Mouse (Mus musculus): Measurements from ENCODE around the gene Unc5a. TPM values are rescaled to one million over a fixed set of nuclear protein-coding genes. Genes with fewer than 3 reads are reported as not detected.

The Unc5a gene
- total and polyA plus RNA-seq, 3 experiments: 0.02 TPM; not detected in 2

GRCm38 (mm10) chr13:55011981-55012478, 62.8 kb downstream of the Unc5a start:
- Histone ChIP-seq H3K9me3 (replicated peaks) (no peaks in the 10 kb centered on the region), H3K4me3 (ENCODE audit: low read depth, low read length) (no peak overlapping the region), H3K27me3 (ENCODE audit: insufficient read depth, low read length) (peaks cover 10% of the 10 kb centered on the region), H3K36me3 (replicated peaks) (no peaks in the 10 kb centered on the region), H3K4me1 (ENCODE audit: insufficient read depth, low read depth, low read length) (no peaks in the 10 kb centered on the region)
- ATAC-seq (ENCODE audit: extremely low read depth, insufficient number of reproducible peaks, low FRiP score, poor library complexity, severe bottlenecking) (no peak), DNase-seq (ENCODE audit: low spot score) (no peak)
- TF ChIP-seq GATA1 (IDR thresholded peaks at IDR 0.05; ENCODE audit: borderline replicate concordance, low read length): no peak
- no peak for TF ChIP-seq GATA2 (IDR thresholded peaks at IDR 0.05; ENCODE audit: borderline replicate concordance, low read depth, low read length)
- no peak for TF ChIP-seq TAL1 (conservative IDR thresholded peaks at IDR 0.05; ENCODE audit: low read depth, low read length)
- no peak for TF ChIP-seq CTCF (IDR thresholded peaks at IDR 0.05; ENCODE audit: low read depth, low read length)
- no peak for TF ChIP-seq POLR2AphosphoS5 (IDR thresholded peaks at IDR 0.05; ENCODE audit: insufficient replicate concordance, low read depth, low read length)

GRCm38 (mm10) chr13:55013702-55014344, 64.6 kb downstream of the Unc5a start:
- H3K36me3 ChIP-seq (replicated peaks): no peaks in the 10 kb centered on the region
- no peak for DNase-seq (ENCODE audit: low spot score)
- TF ChIP-seq GATA1 (IDR thresholded peaks at IDR 0.05; ENCODE audit: borderline replicate concordance, low read length) (no peak), GATA2 (IDR thresholded peaks at IDR 0.05; ENCODE audit: borderline replicate concordance, low read depth, low read length) (no peak), POLR2AphosphoS5 (IDR thresholded peaks at IDR 0.05; ENCODE audit: insufficient replicate concordance, low read depth, low read length) (no peak), TAL1 (conservative IDR thresholded peaks at IDR 0.05; ENCODE audit: low read depth, low read length) (no peak), CTCF (IDR thresholded peaks at IDR 0.05; ENCODE audit: low read depth, low read length) (no peak)
- no peak overlapping the region for H3K4me3 ChIP-seq (ENCODE audit: low read depth, low read length)
- ATAC-seq (ENCODE audit: extremely low read depth, insufficient number of reproducible peaks, low FRiP score, poor library complexity, severe bottlenecking): no peak
- peaks cover 10% of the 10 kb centered on the region for H3K27me3 ChIP-seq (ENCODE audit: insufficient read depth, low read length)
- H3K9me3 ChIP-seq (replicated peaks): no peaks in the 10 kb centered on the region
- no peaks in the 10 kb centered on the region for H3K4me1 ChIP-seq (ENCODE audit: insufficient read depth, low read depth, low read length)

- H3K27me3 ChIP-seq (ENCODE audit: insufficient read depth, low read length): peaks cover 10% of the 10 kb centered on the region
- no peaks in the 10 kb centered on the region for H3K36me3 ChIP-seq (replicated peaks)
- H3K9me3 ChIP-seq (replicated peaks): no peaks in the 10 kb centered on the region
- H3K4me1 ChIP-seq (ENCODE audit: insufficient read depth, low read depth, low read length): no peaks in the 10 kb centered on the region
- H3K4me3 ChIP-seq (ENCODE audit: low read depth, low read length): no peak overlapping the region
- DNase-seq (ENCODE audit: low spot score) (no peak), ATAC-seq (ENCODE audit: extremely low read depth, insufficient number of reproducible peaks, low FRiP score, poor library complexity, severe bottlenecking) (no peak)
- no peak for TF ChIP-seq GATA2 (IDR thresholded peaks at IDR 0.05; ENCODE audit: borderline replicate concordance, low read depth, low read length)
- TF ChIP-seq POLR2AphosphoS5 (IDR thresholded peaks at IDR 0.05; ENCODE audit: insufficient replicate concordance, low read depth, low read length): no peak
- TF ChIP-seq CTCF (IDR thresholded peaks at IDR 0.05; ENCODE audit: low read depth, low read length): no peak
- no peak for TF ChIP-seq GATA1 (IDR thresholded peaks at IDR 0.05; ENCODE audit: borderline replicate concordance, low read length)
- no peak for TF ChIP-seq TAL1 (conservative IDR thresholded peaks at IDR 0.05; ENCODE audit: low read depth, low read length)
These were observed 65.2 kb downstream of the Unc5a start for GRCm38 (mm10) chr13:55014451-55014850.

GRCm38 (mm10) chr13:55017154-55017897, 68.1 kb downstream of the Unc5a start:
- no peak for TF ChIP-seq GATA2 (IDR thresholded peaks at IDR 0.05; ENCODE audit: borderline replicate concordance, low read depth, low read length)
- no peak for TF ChIP-seq GATA1 (IDR thresholded peaks at IDR 0.05; ENCODE audit: borderline replicate concordance, low read length)
- TF ChIP-seq TAL1 (conservative IDR thresholded peaks at IDR 0.05; ENCODE audit: low read depth, low read length): no peak
- TF ChIP-seq POLR2AphosphoS5 (IDR thresholded peaks at IDR 0.05; ENCODE audit: insufficient replicate concordance, low read depth, low read length): no peak
- no peak for TF ChIP-seq CTCF (IDR thresholded peaks at IDR 0.05; ENCODE audit: low read depth, low read length)
- Histone ChIP-seq H3K4me3 (ENCODE audit: low read depth, low read length) (no peak overlapping the region), H3K9me3 (replicated peaks) (no peaks in the 10 kb centered on the region), H3K4me1 (ENCODE audit: insufficient read depth, low read depth, low read length) (no peaks in the 10 kb centered on the region), H3K27me3 (ENCODE audit: insufficient read depth, low read length) (peaks cover 12% of the 10 kb centered on the region), H3K36me3 (replicated peaks) (no peaks in the 10 kb centered on the region)
- DNase-seq (ENCODE audit: low spot score) (no peak), ATAC-seq (ENCODE audit: extremely low read depth, insufficient number of reproducible peaks, low FRiP score, poor library complexity, severe bottlenecking) (no peak)

- TF ChIP-seq CTCF (IDR thresholded peaks at IDR 0.05; ENCODE audit: low read depth, low read length): no peak
- Histone ChIP-seq H3K9me3 (replicated peaks) (no peaks in the 10 kb centered on the region), H3K36me3 (replicated peaks) (no peaks in the 10 kb centered on the region), H3K27me3 (ENCODE audit: insufficient read depth, low read length) (peaks cover 12% of the 10 kb centered on the region), H3K4me1 (ENCODE audit: insufficient read depth, low read depth, low read length) (0 out of 2 replicates have a peak, but pooled peaks cover 6% of the 10 kb centered on the region), H3K4me3 (ENCODE audit: low read depth, low read length) (no peak overlapping the region)
- ATAC-seq (ENCODE audit: extremely low read depth, insufficient number of reproducible peaks, low FRiP score, poor library complexity, severe bottlenecking): no peak
- DNase-seq (ENCODE audit: low spot score): no peak
These were observed 68.8 kb downstream of the Unc5a start for GRCm38 (mm10) chr13:55017898-55018599.

GRCm38 (mm10) chr13:55018700-55019099, 69.5 kb downstream of the Unc5a start:
- H3K4me1 ChIP-seq (ENCODE audit: insufficient read depth, low read depth, low read length): 0 out of 2 replicates have a peak, but pooled peaks cover 7% of the 10 kb centered on the region
- ATAC-seq (ENCODE audit: extremely low read depth, insufficient number of reproducible peaks, low FRiP score, poor library complexity, severe bottlenecking): no peak
- H3K36me3 ChIP-seq (replicated peaks): no peaks in the 10 kb centered on the region
- H3K27me3 ChIP-seq (ENCODE audit: insufficient read depth, low read length): peaks cover 8% of the 10 kb centered on the region
- TF ChIP-seq GATA1 (IDR thresholded peaks at IDR 0.05; ENCODE audit: borderline replicate concordance, low read length) (no peak), POLR2AphosphoS5 (IDR thresholded peaks at IDR 0.05; ENCODE audit: insufficient replicate concordance, low read depth, low read length) (no peak), GATA2 (IDR thresholded peaks at IDR 0.05; ENCODE audit: borderline replicate concordance, low read depth, low read length) (no peak), CTCF (IDR thresholded peaks at IDR 0.05; ENCODE audit: low read depth, low read length) (no peak), TAL1 (conservative IDR thresholded peaks at IDR 0.05; ENCODE audit: low read depth, low read length) (no peak)
- no peak for DNase-seq (ENCODE audit: low spot score)
- H3K9me3 ChIP-seq (replicated peaks): no peaks in the 10 kb centered on the region
- H3K4me3 ChIP-seq (ENCODE audit: low read depth, low read length): no peak overlapping the region
